Mouse (Mus musculus): ENCODE measurements around the gene Rexo1.

The Rexo1 gene

GRCm38 (mm10) chr10:80584642-80585552 is 23.5 kb upstream of the Rexo1 start:
- no peak for DNase-seq (ENCODE audit: extremely low spot score, low spot score)

- no peak for DNase-seq (ENCODE audit: extremely low spot score, low spot score)
These were observed 22.7 kb upstream of the Rexo1 start for GRCm38 (mm10) chr10:80584045-80584488.

- no peak for DNase-seq (ENCODE audit: extremely low spot score, low spot score)
These were observed 21.7 kb upstream of the Rexo1 start for GRCm38 (mm10) chr10:80583047-80583446.

- peak; percentile 49 for DNase-seq (ENCODE audit: extremely low spot score, low spot score)
These were observed 17.6 kb upstream of the Rexo1 start for GRCm38 (mm10) chr10:80578911-80579310.

- peak; percentile 86 for DNase-seq (ENCODE audit: extremely low spot score, low spot score)
These were observed 16.9 kb upstream of the Rexo1 start for GRCm38 (mm10) chr10:80578131-80578750.

DNA sequence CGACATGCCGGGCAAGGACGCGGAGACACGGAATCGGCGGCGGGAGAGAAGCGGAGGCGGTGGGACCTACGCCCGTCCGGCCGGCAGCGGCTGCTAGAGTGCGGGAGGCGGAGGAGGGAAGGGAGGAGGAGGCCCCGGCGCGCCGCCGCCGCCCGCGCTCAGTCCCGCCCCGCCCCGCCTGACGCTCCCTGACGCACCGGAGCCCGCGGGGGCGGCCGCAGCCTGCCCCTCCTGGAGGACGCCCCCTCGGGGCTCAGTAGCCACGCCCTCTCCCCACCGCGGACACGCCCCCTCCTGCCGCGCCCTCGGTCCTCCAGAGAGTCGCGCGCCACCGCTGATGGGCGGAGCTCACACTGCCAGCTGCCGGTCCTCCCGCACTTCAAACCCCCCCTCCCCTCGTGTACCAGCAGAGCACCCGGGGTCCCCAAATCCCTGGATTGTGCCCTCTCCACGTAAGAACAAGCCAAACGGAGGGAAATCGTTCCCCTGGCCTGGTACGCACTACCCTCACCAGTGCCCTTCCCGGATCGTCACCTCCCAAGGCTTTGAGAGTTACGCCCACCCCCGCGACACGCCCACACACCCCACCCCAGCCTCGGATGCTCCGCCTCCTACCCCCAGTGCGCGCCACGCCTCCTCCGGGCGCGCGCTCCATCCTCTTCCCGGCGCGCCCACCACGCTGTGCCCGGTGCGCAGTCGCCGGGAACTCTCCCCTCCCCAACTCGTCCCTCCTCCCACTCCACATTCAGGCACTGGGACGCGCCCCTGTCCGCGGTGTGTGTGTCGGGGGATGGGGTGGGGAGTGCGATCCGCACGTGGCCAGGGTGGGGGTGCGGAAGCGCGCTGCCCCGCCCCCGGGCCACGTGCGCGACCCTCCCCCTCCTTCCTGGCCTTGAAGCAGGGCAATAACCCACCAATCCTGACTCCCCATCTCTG is 16.1 kb upstream of the Rexo1 start, which contains the start of gene Klf16:
Gene Klf16 (minus strand): TSS at position 127 of the 936 bp plus-strand sequence.
- peak; percentile 96 for DNase-seq (ENCODE audit: extremely low spot score, low spot score)

- no peak for DNase-seq (ENCODE audit: extremely low spot score, low spot score)
These were observed 15.2 kb upstream of the Rexo1 start for GRCm38 (mm10) chr10:80576351-80577194.

- no peak for DNase-seq (ENCODE audit: extremely low spot score, low spot score)
These were observed 14.6 kb upstream of the Rexo1 start for GRCm38 (mm10) chr10:80575925-80576324.

DNA sequence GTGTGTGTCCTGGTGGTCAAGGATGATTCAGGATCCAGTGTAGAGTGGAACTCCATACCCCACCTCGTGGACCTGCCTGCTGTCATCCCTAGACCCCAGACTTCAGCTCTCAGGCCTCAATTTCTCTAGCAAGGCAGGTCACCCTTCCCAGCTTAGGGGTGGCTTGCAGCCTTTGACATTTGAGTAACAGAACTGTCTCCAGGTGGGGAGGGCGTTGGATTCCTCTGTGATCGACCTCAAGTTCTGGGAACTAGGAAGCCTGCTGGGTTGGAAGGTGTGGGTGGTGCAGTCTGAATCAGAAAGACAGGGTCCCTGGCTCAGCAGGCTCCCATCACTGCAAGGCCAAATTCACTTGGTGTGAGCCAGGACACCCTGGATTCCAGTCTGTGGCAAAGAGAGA is 13.5 kb upstream of the Rexo1 start:
- no peak for DNase-seq (ENCODE audit: extremely low spot score, low spot score)

DNA sequence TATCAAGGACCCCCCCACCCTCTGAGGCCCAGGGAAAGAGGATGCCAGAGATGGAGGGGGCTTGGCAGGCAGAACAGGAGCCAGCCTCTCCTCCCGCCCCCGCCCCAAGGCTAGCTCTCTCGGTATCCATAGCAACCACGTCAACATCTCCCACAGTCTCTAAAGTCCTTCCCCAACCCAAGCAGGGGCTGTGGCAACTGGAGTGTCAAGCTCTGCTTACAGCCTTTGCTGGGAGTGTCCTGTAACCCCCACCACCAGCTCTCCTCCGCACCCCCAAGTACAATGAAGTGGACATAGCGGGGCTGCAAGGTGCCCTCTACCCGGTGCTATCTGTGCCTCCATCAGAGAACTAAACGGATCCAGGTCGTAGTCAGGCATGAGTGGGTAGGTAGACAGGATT is 12.6 kb upstream of the Rexo1 start:
- DNase-seq (ENCODE audit: extremely low spot score, low spot score) = no peak

DNA sequence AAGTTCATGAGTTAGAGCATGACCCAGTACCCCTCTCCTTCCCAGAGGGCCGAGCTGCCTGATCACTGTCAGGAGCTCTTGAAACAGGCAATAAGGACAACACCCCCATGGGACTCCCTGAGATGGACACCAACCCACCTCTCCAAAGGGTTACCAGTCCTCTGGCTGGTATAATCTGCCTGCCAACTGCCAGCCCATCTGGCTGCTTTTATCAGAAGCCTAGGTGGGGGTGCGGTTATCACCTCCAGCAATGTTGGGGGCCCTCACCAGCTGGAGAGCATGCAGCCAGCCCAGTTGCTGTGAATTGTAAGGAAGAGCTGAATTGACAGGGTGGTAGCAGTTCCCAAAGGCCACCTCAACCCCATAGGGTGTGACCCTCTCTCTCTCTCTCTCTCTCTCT is 11.1 kb upstream of the Rexo1 start:
- DNase-seq (ENCODE audit: extremely low spot score, low spot score) = no peak

DNA sequence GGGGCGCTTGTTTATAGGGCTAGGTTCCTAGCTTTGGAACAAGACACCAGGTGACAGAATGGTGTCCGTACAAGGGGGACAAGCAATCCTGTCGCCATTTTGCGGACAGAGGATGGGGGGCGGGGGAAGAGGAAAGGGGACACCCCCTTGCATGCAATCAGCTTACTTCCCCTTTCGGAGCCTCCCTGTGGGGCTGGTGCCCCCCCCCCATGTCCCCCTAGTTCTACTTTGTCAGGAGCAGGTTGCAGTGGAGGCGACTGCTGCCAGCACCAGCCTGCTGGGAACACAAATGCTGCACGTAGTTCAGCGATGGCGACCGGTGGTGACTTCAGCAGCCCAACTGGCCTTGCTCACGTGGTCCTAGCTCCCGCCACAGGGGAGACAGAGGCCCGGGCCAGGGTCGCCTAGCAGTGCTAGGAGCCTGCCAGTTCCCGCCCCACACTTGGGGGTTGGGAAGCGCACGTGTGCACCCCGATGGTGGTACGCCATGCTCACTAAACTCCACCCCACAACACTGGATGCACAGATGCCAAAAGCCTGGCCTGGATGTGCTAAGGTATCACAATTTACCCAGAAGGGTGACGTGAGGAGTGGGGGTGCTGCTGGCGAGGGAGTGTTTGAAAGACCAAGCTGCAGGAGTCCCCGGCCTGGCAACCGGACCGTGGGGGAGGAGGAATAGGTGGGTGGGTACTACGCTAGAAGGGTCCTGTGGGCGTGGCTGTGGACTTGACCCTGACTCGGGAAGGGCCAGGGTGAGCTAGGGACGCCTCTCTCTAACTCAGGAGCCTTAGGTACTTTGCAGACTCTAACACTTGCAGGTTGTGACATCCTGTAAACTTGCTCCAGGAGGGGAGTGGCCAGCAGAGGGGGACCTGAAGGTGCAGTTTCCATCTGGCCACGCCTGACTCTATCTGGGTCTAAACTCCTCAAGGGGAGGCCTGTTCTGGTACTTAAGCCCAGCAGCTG is 9.8 kb upstream of the Rexo1 start:
- peak; percentile 27 for DNase-seq (ENCODE audit: extremely low spot score, low spot score)

DNA sequence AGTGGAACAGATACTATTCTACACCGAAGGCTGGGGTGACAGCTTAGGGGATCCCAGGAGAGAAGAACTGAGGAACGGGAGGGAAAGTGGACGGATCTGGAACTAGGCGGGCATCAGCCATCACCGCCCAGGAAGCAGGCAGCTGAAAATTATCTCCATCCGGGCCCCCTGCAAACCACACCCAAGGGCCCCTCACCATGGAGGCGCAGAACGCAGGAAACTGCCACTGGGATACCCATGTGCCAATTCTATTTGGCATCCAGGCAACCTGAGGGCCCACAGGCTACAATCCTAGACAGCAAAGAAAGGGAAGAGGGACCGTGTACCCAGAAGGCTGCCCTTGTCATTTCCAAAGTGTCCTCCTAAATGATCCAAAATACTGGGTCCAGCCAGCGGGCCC is 9.1 kb upstream of the Rexo1 start:
- DNase-seq (ENCODE audit: extremely low spot score, low spot score) = no peak

GRCm38 (mm10) chr10:80569664-80570066 is 8.3 kb upstream of the Rexo1 start:
- peak; percentile 40 for DNase-seq (ENCODE audit: extremely low spot score, low spot score)

DNA sequence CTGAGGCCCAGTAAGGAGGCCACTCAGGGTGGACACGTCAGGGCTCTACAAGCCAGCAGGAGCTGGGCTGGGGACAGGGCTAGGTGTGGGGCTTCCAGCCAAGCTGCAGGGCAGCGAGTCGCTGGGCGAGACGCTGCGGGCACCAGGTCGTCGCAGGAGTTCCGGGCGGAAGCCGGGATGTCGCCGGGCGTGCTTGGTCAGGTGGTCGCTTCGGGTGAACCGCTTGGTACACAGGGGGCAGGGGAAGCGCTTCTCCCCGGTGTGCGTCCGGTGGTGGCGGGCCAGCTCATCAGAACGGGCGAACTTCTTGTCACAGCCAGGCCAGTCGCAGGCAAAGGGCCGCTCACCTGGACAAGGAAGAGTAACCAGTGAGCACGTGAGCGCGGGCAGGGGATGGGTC is 7.5 kb upstream of the Rexo1 start:
- no peak for DNase-seq (ENCODE audit: extremely low spot score, low spot score)

- peak; percentile 91 for DNase-seq (ENCODE audit: extremely low spot score, low spot score)
These were observed 5.2 kb upstream of the Rexo1 start for GRCm38 (mm10) chr10:80566375-80567092.

DNA sequence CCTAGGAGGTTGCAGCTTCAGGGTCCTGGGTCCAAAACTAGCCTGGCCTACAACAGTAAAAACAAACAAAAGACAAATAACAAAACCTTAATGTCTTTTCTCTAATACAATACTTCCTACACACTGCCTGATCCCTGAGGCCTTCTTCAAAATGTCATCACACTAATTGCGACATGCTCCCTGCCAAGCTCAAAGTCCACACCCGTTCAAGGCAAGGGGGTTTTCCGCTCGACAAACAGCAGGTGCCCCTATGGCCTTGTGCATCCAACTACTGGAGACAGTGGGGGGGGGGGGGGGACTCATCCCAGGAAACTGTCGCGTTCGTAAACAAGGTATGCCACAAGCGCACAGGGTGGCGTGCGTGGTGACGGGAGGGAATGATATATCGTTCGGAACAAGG is 739 bp downstream of the Rexo1 start:
- no peak for DNase-seq (ENCODE audit: extremely low spot score, low spot score)

DNA sequence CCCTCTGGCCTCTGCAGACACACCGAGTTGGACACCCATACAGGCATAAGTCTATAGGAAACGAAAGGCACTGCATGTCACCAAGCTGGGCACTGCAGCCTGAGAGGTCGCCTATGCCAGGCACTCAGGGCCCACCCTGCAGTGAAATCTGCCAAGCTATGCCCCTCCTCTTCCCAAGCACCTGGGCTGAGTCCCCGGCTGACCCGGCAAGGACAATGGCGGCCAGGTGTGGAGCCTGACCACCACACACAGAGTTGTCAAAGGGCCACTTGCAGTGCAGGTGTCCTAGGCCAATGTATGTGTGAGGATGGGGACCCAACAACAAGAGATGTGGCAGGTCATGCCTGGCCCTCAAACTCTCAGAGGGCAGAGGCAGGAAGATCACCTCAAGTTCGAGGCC is 1.9 kb downstream of the Rexo1 start:
- DNase-seq (ENCODE audit: extremely low spot score, low spot score) = no peak
